Mouse (Mus musculus) bone marrow macrophage, adult 2 months (primary cell): ENCODE measurements around the gene Cdc42bpb. TPM values are rescaled to one million over a fixed set of nuclear protein-coding genes. Genes with fewer than 3 reads are reported as not detected.

Experiments
- H3K27ac ChIP-seq: 2 replicates; pipeline ENCODE4 v1.5.1; 2012; ENCODE audit warnings: low read depth, low read length; ENCODE audit not compliant: insufficient read depth
- H3K4me1 ChIP-seq: 2 replicates; pipeline ENCODE4 v1.6.1; 2012; ENCODE audit warnings: low read length; ENCODE audit not compliant: control insufficient read depth, insufficient read depth
- H3K4me3 ChIP-seq: 2 replicates; pipeline ENCODE4 v1.5.1; 2012; ENCODE audit warnings: mild to moderate bottlenecking, low read length, moderate library complexity; ENCODE audit not compliant: insufficient read depth
- CTCF ChIP-seq: IDR thresholded peaks from 2 replicates; pipeline ENCODE4 v1.5.1; 2012; ENCODE audit warnings: low read depth, mild to moderate bottlenecking, low read length, moderate library complexity
- POLR2A ChIP-seq: IDR thresholded peaks from 2 replicates; pipeline ENCODE4 v1.6.1; 2012; ENCODE audit warnings: mild to moderate bottlenecking, low read depth, low read length, borderline replicate concordance
- polyA plus RNA-seq: library from polyadenylated mRNA; stranded (reverse); fragments of >200 nt; gene quantifications from 2 replicates; pipeline ENCODE4 v1.2.4, GENCODE M21; 2012; ENCODE audit not compliant: missing spikeins, insufficient read depth, insufficient read length

Cdc42bpb gene
- polyA plus RNA-seq, 1 experiment, result 41.6 TPM

DNA sequence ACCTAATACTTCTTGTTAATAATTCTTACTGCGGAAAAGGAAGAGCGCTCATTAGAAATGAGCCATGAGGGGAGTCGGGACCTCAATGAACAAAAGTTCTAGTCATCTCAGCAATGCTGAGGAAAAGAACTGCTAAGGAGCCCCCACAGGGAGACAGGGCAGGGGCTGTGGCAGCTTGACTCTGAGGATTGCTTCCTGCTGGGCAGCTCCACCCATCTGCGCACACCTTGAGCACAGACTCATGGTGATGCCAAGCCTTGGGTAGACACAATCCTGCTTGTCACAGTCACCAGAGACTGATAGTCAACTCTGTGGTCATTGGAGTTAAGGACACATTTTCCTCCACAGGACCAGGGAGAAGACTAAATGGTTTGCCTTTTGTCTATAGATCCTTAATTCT, 9.6 kb upstream of the Cdc42bpb start:
- TF ChIP-seq POLR2A, result no peak
- TF ChIP-seq CTCF, result no peak
- H3K4me3 ChIP-seq, result no peak overlapping the region
- H3K27ac ChIP-seq, result no peak overlapping the region
- H3K4me1 ChIP-seq, result peaks cover 12% of the 10 kb centered on the region

DNA sequence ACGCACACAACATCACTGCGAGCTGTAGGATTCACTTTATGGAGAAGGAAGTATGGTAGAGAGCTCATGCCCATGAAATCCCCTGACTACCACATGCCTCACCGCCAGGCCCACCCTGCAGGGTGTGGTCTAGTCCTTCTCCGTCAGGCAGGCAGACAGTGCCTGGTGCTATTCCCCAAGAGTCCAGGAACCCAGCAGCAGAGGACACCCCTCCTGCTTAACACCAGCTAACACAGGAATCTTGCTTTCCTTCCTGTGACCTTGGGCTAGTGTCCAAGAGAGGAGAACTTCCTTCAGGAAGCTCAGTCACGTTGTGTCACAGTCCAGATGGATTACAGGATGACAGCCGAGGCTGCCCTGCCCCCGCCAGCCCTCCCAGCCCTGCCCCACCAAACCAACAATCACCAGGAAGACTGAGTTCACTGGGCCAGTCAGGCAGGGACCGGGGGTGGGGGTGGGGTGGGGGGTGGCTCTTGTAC, 9.2 kb upstream of the Cdc42bpb start:
- H3K4me1 ChIP-seq, result peaks cover 12% of the 10 kb centered on the region
- no peak for TF ChIP-seq POLR2A
- TF ChIP-seq CTCF, result no peak
- H3K4me3 ChIP-seq, result no peak overlapping the region
- peak overlapping the region; percentile 46; the same call in 1 of the 2 replicates for H3K27ac ChIP-seq

DNA sequence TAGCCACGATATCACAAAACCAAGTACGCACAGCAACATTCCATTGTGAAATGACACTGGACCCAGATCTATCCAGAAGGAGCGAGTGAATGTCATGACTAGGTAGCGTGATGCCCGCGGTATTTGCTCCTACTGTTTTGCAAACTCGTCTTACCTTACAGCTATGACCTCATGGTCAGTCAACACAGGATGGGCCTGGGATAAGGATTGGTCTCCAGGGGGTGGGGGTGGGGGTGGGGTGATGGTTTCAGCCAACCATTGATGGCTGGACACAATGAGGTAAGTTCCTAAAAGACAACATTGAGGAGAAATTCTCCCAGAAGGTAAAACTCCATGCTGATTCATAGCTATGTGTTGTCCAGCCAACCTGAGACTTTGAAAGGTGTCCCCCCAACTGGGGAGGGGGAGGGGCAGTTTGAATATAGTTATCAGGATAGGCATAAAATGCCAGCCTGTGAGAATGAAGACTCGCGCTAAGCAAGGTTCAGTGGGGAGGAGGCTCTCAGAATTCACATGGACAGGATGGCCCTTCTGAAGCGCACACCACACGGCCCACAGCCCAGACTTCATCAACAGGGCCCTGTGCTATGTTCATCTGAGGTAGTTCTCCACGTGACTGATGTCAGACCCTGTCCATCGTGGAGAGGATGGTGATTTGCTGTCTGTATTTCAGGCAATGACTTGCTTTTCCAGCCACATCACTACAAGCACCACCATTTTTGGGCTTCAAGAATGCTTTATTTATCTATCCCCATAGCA, 8.5 kb upstream of the Cdc42bpb start:
- Histone ChIP-seq H3K4me3 (no peak overlapping the region), H3K27ac (no peak overlapping the region), H3K4me1 (peaks cover 12% of the 10 kb centered on the region)
- TF ChIP-seq POLR2A (no peak), CTCF (no peak)

DNA sequence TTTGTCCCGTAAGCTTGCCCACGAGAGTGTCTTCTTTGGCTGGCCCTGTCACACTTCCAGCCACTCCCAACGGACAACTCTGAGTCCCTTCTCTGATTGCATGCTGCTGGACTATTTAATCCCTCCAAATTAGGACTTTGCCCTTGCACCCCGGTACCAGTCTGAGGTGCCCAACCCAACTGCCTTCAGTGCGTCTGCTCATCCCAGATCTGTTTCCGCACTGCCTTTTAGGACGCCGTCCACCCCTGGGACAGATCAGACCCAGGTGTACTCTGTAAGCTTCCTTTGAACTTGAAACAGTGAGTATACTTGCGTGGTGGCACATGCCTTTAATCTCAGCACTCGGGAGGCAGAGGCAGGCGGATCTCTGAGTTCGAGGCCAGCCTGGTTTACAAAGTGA, 1.3 kb upstream of the Cdc42bpb start:
- TF ChIP-seq POLR2A (no peak), CTCF (no peak)
- Histone ChIP-seq H3K4me3 (peak overlapping the region; percentile 94), H3K4me1 (peaks cover 12% of the 10 kb centered on the region), H3K27ac (no peak overlapping the region)

DNA sequence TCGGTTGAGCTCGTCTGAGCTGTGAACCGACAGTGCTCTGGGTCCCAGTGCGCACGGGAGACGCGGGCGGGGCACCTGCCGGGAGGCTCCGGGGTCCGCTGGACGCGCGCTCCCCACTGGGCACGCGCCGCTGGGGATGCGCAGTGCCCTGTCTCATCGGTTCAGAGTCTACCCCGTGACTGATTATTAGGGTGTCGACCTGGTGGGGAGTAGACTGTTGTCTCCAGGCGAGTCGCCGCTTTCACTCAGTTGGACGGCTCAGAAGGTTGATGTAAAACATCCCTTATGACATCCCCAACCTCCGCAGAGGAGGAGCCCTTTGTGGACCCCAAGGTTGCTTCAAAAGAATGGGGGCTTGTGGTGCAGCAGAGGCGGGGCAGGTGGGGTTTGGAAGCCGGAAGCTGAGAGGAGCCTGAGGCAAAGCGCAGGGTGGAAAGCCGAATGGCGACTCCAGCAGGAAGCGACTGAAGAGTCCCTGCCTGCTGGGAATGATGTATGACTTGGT, 520 bp upstream of the Cdc42bpb start:
- Histone ChIP-seq H3K4me1 (peaks cover 12% of the 10 kb centered on the region), H3K27ac (peak overlapping the region; percentile 87), H3K4me3 (peak overlapping the region; percentile 94)
- TF ChIP-seq POLR2A, result no peak
- no peak for TF ChIP-seq CTCF

DNA sequence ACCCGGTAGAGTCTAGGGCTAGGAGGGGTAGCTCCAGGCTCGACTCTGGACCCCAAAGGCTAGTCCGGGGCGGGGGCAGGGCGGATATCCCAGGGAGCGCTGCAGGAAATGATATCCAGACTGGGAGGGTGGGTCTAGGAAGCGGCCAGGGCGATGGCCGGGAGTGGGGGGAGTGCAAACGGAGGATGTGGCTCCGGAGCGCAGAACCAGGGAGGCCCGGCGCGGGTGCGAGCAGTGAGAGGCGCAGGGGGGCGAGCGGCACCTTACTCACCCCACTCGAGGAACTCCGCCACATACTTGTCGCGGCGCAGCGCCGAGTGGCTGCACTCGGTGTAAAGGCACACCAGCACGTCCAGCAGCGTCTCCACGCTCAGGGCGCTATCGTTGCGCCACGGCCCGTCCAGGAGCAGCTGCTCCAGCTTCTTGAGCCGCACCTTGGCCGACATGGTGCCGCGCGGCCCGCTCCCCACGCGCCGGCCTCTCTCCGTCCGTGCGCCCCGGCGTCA, 639 bp downstream of the Cdc42bpb start:
- peak overlapping the region; percentile 94 for H3K4me3 ChIP-seq
- TF ChIP-seq CTCF, result no peak
- no peak for TF ChIP-seq POLR2A
- H3K4me1 ChIP-seq, result peaks cover 12% of the 10 kb centered on the region
- peak overlapping the region; percentile 87 for H3K27ac ChIP-seq

DNA sequence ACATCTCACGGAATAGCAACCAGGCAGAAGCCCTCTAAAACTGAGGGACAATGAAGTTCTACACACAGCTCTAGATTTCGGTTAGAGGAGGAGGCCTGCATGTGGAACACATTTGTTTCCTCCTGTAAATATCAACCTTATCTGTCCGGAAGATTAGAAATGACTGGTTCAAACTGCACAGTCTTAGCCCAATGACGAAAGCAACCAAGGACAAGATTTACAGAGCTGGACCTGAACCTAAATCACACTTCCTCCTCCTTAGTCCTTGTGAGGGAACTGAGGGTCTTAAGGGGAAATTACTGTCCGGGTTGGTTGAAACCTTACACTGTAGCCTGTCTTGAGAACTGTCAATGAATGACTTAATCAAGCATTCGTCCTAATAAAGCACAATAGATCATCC, 1.5 kb downstream of the Cdc42bpb start:
- Histone ChIP-seq H3K4me3 (peak overlapping the region; percentile 94), H3K4me1 (peaks cover 16% of the 10 kb centered on the region), H3K27ac (peak overlapping the region; percentile 1; the same call in 1 of the 2 replicates)
- TF ChIP-seq POLR2A, result no peak
- TF ChIP-seq CTCF, result no peak

DNA sequence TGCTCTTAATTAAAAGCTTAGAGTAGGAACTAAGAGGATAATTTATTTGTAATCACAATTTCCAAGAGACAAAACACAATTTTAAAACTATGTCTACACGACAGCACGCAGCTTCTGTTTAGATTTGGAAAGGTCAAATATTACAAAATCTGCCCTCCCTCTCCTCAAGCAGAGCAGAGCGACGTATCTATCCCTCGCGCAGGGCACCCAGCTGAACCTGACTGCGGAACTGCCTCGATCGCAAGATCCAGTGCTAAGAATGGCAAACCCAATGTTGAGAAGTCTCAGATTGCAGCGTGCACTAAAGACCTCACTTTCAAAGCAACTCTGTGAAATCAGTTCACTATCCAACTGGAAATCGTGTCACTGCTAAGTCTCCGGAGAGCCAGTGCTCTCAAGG, 2.0 kb downstream of the Cdc42bpb start:
- Histone ChIP-seq H3K27ac (peak overlapping the region; percentile 1; the same call in 1 of the 2 replicates), H3K4me1 (peaks cover 21% of the 10 kb centered on the region), H3K4me3 (peak overlapping the region; percentile 94)
- no peak for TF ChIP-seq POLR2A
- TF ChIP-seq CTCF, result no peak

DNA sequence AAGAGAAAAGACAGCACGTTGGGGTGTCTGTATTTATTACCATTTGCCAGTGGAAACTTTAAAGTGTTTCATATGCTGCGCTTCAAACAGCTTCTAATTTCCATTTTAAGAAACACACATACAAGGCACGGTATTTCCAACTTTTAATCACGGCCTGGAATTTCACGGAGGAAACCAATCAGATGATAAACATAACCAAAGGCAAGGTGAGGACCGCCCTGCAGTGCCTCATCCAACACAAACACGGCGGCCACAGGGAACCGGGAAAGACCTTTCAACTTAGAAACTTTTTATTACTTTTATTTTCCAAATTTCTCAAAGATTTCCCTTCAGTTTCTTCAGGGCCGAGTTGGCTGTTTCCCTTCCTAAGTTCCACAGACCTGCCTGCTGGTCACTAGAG, 2.8 kb downstream of the Cdc42bpb start:
- Histone ChIP-seq H3K4me3 (no peak overlapping the region), H3K27ac (no peak overlapping the region), H3K4me1 (peaks cover 28% of the 10 kb centered on the region)
- TF ChIP-seq CTCF (no peak), POLR2A (no peak)

DNA sequence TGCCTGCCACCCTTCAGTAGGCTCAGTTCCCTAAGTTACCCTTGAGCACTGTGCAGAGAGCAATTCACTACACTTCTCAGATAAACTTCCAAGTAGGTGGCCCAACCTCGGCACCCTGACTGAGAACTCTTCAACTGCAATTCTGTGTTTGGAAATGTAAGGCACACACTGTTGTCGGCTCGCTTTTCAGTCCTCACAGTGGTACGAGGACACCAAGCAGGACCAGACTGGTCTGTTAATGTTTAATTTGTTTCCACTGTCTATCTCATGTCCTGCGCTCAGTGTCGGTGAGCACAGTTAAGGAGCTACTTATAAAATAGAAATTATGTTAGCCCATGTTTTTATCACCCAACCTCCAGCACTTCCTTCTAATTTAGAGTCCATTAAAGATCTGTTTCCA, 4.1 kb downstream of the Cdc42bpb start:
- TF ChIP-seq POLR2A (no peak), CTCF (no peak)
- no peak overlapping the region for H3K27ac ChIP-seq
- peaks cover 24% of the 10 kb centered on the region for H3K4me1 ChIP-seq
- no peak overlapping the region for H3K4me3 ChIP-seq
